In the genomic region with DNA sequence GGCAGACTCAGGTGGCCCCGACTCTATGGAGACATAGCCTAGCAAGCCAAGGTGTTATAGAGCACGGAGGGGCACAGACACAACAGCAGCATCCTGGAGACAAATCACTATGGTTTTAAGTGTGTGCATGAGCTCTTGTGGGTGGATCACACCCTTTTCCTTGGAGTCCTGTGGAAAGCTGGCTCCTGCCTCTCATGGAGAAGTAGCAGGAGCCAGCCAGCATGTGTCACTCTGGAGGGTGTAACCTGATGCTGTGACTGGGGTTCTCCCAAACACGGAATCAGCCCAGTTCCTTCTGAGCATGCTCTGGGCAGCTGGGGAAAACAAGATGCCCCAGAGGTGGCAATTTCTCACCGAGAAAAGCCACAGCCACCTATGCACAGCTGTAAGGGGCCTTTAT, we compare ENCODE assay signal across 29 mouse cellular contexts.
DNase-seq lines count a peak whose midpoint lies in the region; ATAC-seq lines count a peak whose summit lies in the region.
"Had no signal": no experiment of that assay in that cellular context is flagged by ENCODE, and none has a peak within 500 bp of the region (broad histone marks: within the 10 kb centered on the region; RNA-seq: fewer than 3 reads in every experiment).

No protein-coding gene starts in this region.

- no peak overlapping the region for H3K4me2 ChIP-seq in lung, embryonic 15.5 days
- H3K4me2 ChIP-seq: embryonic facial prominence, embryonic 13.5 days; embryonic facial prominence, embryonic 15.5 days; forebrain, embryonic 12.5 days had no signal

- H3K36me3 ChIP-seq in lung, embryonic 15.5 days: no peaks in the 10 kb centered on the region
- H3K36me3 ChIP-seq: embryonic facial prominence, embryonic 13.5 days; embryonic facial prominence, embryonic 15.5 days; forebrain, embryonic 10.5 days; forebrain, embryonic 12.5 days; G1E had no signal

- no peak for DNase-seq in frontal cortex, postnatal 25 days (ENCODE audit: low spot score in 2 of 2)
- DNase-seq in lung, postnatal 4 days: no peak
- peak; percentile 20 to 23 for DNase-seq in right cerebral cortex, adult 2 months (ENCODE audit: low spot score in 2 of 2)
- no peak for DNase-seq in right cerebral cortex, postnatal 14 days
- DNase-seq: adrenal gland, adult 8-10 months; adrenal gland, postnatal 14 days; adrenal gland, postnatal 36 days; B cell, adult 2 months; cerebellum, adult 11 months; cerebellum, adult 18-20 months; cerebellum, adult 8-10 months; cerebellum, adult 9-11 months; cerebellum, postnatal 14 days; cerebellum, postnatal 36 days; embryo, embryonic 11 days had no signal

- ATAC-seq in frontal cortex, adult (ENCODE audit: low TSS enrichment): peak; percentile 78; the same call in 1 of the 2 replicates
- 0 out of 2 replicates have a peak, but pooled peaks have one; percentile 19 for ATAC-seq in lung, embryonic 15.5 days (ENCODE audit: borderline replicate concordance, extremely low read depth, low FRiP score, low TSS enrichment)
- ATAC-seq: activated CD4-positive, CD25-positive, alpha-beta regulatory T cell, adult 4 months; CD4-positive, CD25-positive, alpha-beta regulatory T cell, adult 4 months; forebrain, embryonic 14.5 days; forebrain, embryonic 16.5 days; Patski had no signal

- no peak overlapping the region for H3K9ac ChIP-seq in lung, embryonic 15.5 days
- H3K9ac ChIP-seq: embryonic facial prominence, embryonic 13.5 days; embryonic facial prominence, embryonic 15.5 days; forebrain, embryonic 12.5 days had no signal

- no peaks in the 10 kb centered on the region for H3K4me1 ChIP-seq in lung, embryonic 15.5 days
- H3K4me1 ChIP-seq: embryonic facial prominence, embryonic 13.5 days; embryonic facial prominence, embryonic 15.5 days; forebrain, embryonic 10.5 days; forebrain, embryonic 12.5 days had no signal

- 53% methylated on average over 4 of the region's 4 CpGs for WGBS in lung, embryonic 15.5 days

- H3K4me3 ChIP-seq in lung, embryonic 15.5 days: no peak overlapping the region
- H3K4me3 ChIP-seq: embryonic facial prominence, embryonic 13.5 days; embryonic facial prominence, embryonic 15.5 days; erythroblast, embryonic 14.5 days; forebrain, embryonic 10.5 days; forebrain, embryonic 12.5 days had no signal

- H3K27me3 ChIP-seq in lung, embryonic 15.5 days: no peaks in the 10 kb centered on the region
- H3K27me3 ChIP-seq: CH12.LX; embryonic facial prominence, embryonic 13.5 days; embryonic facial prominence, embryonic 15.5 days; Patski had no signal

- no peaks in the 10 kb centered on the region for H3K9me3 ChIP-seq in lung, embryonic 15.5 days
- H3K9me3 ChIP-seq: embryonic facial prominence, embryonic 13.5 days; embryonic facial prominence, embryonic 15.5 days; forebrain, embryonic 12.5 days had no signal

- no peak overlapping the region for H3K27ac ChIP-seq in lung, embryonic 15.5 days
- H3K27ac ChIP-seq: embryonic facial prominence, embryonic 13.5 days; embryonic facial prominence, embryonic 15.5 days; forebrain, embryonic 10.5 days; forebrain, embryonic 12.5 days had no signal

Comparison
In these comparisons a context has a peak if more than half of its experiments do, and no peak if none do; other contexts are left out.
1. DNase-seq: peak in right cerebral cortex, adult 2 months (2 of 2); none in frontal cortex, postnatal 25 days (0 of 2), lung, postnatal 4 days (0 of 2) and right cerebral cortex, postnatal 14 days (single experiment).